Mouse (Mus musculus) thymus, adult 2 months (tissue): ENCODE measurements at regions not wholly inside any gene's neighbourhood (a gene's known extent, or its start where the extent isn't known, plus 50 kb on each side); places are given as distances from the start of the nearest gene placed in this dataset.

ENCODE experiments used
- CTCF ChIP-seq: fragments of 200-500 bp; IDR thresholded peaks from 2 replicates; pipeline ENCODE4 v1.5.1; 2012; ENCODE audit warnings: mild to moderate bottlenecking, control low read depth, low read length, moderate library complexity, borderline replicate concordance; ENCODE audit not compliant: control insufficient read depth, poor library complexity, insufficient read depth; ENCODE audit errors: extremely low read depth
- POLR2A ChIP-seq: fragments of 200-500 bp; IDR thresholded peaks from 2 replicates; pipeline ENCODE4 v1.6.1; 2012; ENCODE audit warnings: mild to moderate bottlenecking, low read length, control low read depth, moderate library complexity; ENCODE audit not compliant: control insufficient read depth, poor library complexity, insufficient read depth; ENCODE audit errors: extremely low read depth

GRCm38 (mm10) chr5:3267021-3267420, 74.3 kb upstream of the Cdk6 start:
- TF ChIP-seq POLR2A (no peak), CTCF (no peak)
